Mouse (Mus musculus) 3T3-L1 (cell line): ENCODE results near the gene Hdac4.

Experiments
- DNase-seq: peaks from one replicate; pipeline ENCODE4 v3.0.0-alpha.2; 2015; ENCODE audit warnings: low read depth, low spot score

The Hdac4 gene

GRCm38 (mm10) chr1:92178021-92178895, 17.2 kb downstream of the Hdac4 start:
- DNase-seq = peak; percentile 36

GRCm38 (mm10) chr1:92177599-92177998, 17.9 kb downstream of the Hdac4 start:
- no peak for DNase-seq

GRCm38 (mm10) chr1:92177196-92177595, 18.3 kb downstream of the Hdac4 start:
- DNase-seq = no peak

- DNase-seq = no peak
These were observed 20.2 kb downstream of the Hdac4 start for GRCm38 (mm10) chr1:92175266-92175665.

GRCm38 (mm10) chr1:92174898-92175255, 20.6 kb downstream of the Hdac4 start:
- no peak for DNase-seq

GRCm38 (mm10) chr1:92174251-92174897, 21.1 kb downstream of the Hdac4 start:
- DNase-seq = no peak

- DNase-seq = no peak
These were observed 24.8 kb downstream of the Hdac4 start for GRCm38 (mm10) chr1:92170616-92171235.

- DNase-seq = no peak
These were observed 25.8 kb downstream of the Hdac4 start for GRCm38 (mm10) chr1:92169776-92170055.

- DNase-seq = no peak
These were observed 26.4 kb downstream of the Hdac4 start for GRCm38 (mm10) chr1:92168900-92169775.

- no peak for DNase-seq
These were observed 31.6 kb downstream of the Hdac4 start for GRCm38 (mm10) chr1:92163932-92164331.

GRCm38 (mm10) chr1:92159804-92160203, 35.7 kb downstream of the Hdac4 start:
- DNase-seq = no peak

GRCm38 (mm10) chr1:92150201-92150600, 45.3 kb downstream of the Hdac4 start:
- peak; percentile 60 for DNase-seq

GRCm38 (mm10) chr1:92148527-92148926, 47.0 kb downstream of the Hdac4 start:
- DNase-seq = no peak

GRCm38 (mm10) chr1:92144868-92145534, 50.5 kb downstream of the Hdac4 start:
- no peak for DNase-seq

GRCm38 (mm10) chr1:92143331-92143895, 52.1 kb downstream of the Hdac4 start:
- DNase-seq = no peak

- no peak for DNase-seq
These were observed 52.7 kb downstream of the Hdac4 start for GRCm38 (mm10) chr1:92142793-92143192.

- DNase-seq = no peak
These were observed 56.5 kb downstream of the Hdac4 start for GRCm38 (mm10) chr1:92139001-92139400.

- DNase-seq = no peak
These were observed 58.2 kb downstream of the Hdac4 start for GRCm38 (mm10) chr1:92137136-92137848.

- no peak for DNase-seq
These were observed 59.1 kb downstream of the Hdac4 start for GRCm38 (mm10) chr1:92136362-92136761.

- DNase-seq = no peak
These were observed 63.3 kb downstream of the Hdac4 start for GRCm38 (mm10) chr1:92132181-92132580.
